Comparison of ENCODE assay signal across 8 mouse cellular contexts in the genomic region with DNA sequence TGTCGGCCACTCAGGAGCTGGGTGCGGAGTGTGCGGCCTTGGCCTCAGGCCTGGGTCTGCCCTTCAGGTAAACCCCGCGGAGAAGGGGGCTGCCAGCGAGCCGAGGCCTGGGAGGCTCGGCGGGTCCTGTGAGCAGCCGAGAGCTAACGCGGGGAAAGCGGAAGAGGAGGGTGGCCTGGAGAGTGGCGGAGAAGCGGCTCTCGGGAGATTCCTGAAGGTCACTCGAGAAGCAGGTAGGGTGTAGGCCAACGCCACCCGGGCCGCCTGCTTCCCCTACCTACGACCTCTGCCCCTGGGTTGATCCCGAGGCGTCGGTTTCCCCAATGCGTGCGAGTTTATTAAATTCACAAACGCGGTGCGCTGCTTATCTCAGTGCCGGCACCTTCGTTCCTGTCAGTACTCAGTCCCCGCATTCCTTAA. TPM values are rescaled to one million over a fixed set of nuclear protein-coding genes. Genes with fewer than 3 reads are reported as not detected.
DNase-seq lines count a peak whose midpoint lies in the region; ATAC-seq and TF ChIP-seq lines count a peak whose summit lies in the region.

No protein-coding gene starts in this region.

- TF ChIP-seq CTCF in midbrain, postnatal 0 days (IDR thresholded peaks at IDR 0.05): no peak

- peak overlapping the region; percentile 70 for H3K4me2 ChIP-seq in kidney, embryonic 14.5 days (replicated peaks; ENCODE audit: low read depth, low read length)
- H3K4me2 ChIP-seq in midbrain, postnatal 0 days (ENCODE audit: low read depth, low read length, poor library complexity, severe bottlenecking): peak overlapping the region; percentile 80

- DNase-seq in kidney, postnatal 4 days: no peak
- DNase-seq in midbrain, postnatal 0 days (ENCODE audit: low spot score): peak; percentile 11
- DNase-seq in spleen, postnatal 14 days (ENCODE audit: low spot score in 2 of 2): no peak
- no peak for DNase-seq in thymus, postnatal 25 days

- no peak; the same call in 1 of the 2 replicates for ATAC-seq in kidney, embryonic 14.5 days (ENCODE audit: low FRiP score, low TSS enrichment)
- ATAC-seq in common myeloid progenitor, adult 5-6 weeks (replicated peaks; ENCODE audit: low read depth, poor library complexity, severe bottlenecking): peak; percentile 66
- peak; percentile 48 for ATAC-seq in inflammation-experienced regulatory T-cells, adult 6 months
- peak; percentile 59 for ATAC-seq in midbrain, postnatal 0 days (ENCODE audit: low FRiP score)
- ATAC-seq in cerebellum, adult (ENCODE audit: insufficient number of reproducible peaks, low FRiP score, low TSS enrichment): no peak

- H3K9ac ChIP-seq in kidney, embryonic 14.5 days (ENCODE audit: low read depth, low read length): peak overlapping the region; percentile 96
- peak overlapping the region; percentile 98 for H3K9ac ChIP-seq in midbrain, postnatal 0 days (replicated peaks; ENCODE audit: low read length, poor library complexity, severe bottlenecking)

- WGBS in kidney, embryonic 14.5 days: 0% methylated on average over 32 of the region's 32 CpGs
- WGBS in midbrain, postnatal 0 days: under 1% methylated on average over 32 of the region's 32 CpGs

- peaks cover 8% of the 10 kb centered on the region; the same call in 1 of the 2 replicates for H3K4me1 ChIP-seq in kidney, embryonic 14.5 days (ENCODE audit: control insufficient read depth, insufficient read depth, low read length)
- H3K4me1 ChIP-seq in midbrain, postnatal 0 days (ENCODE audit: insufficient read depth, low read length): no peaks in the 10 kb centered on the region

- no peaks in the 10 kb centered on the region for H3K9me3 ChIP-seq in kidney, embryonic 14.5 days (ENCODE audit: control insufficient read depth, low read length)
- no peaks in the 10 kb centered on the region for H3K9me3 ChIP-seq in midbrain, postnatal 0 days (ENCODE audit: low read length)

- H3K4me3 ChIP-seq in kidney, embryonic 14.5 days (ENCODE audit: low read length): peak overlapping the region; percentile 96
- peak overlapping the region; percentile 97 for H3K4me3 ChIP-seq in midbrain, postnatal 0 days (ENCODE audit: low read depth, low read length)

- peaks cover 28% of the 10 kb centered on the region for H3K36me3 ChIP-seq in kidney, embryonic 14.5 days (ENCODE audit: control insufficient read depth, insufficient read depth, low read length)
- peaks cover 18% of the 10 kb centered on the region for H3K36me3 ChIP-seq in midbrain, postnatal 0 days (ENCODE audit: insufficient read depth, low read length)

- peak overlapping the region; percentile 90 for H3K27ac ChIP-seq in kidney, embryonic 14.5 days (ENCODE audit: low read depth, low read length)
- H3K27ac ChIP-seq in midbrain, postnatal 0 days (ENCODE audit: low read depth, low read length): peak overlapping the region; percentile 96

- no peaks in the 10 kb centered on the region for H3K27me3 ChIP-seq in kidney, embryonic 14.5 days (ENCODE audit: control insufficient read depth, insufficient read depth, low read length)
- H3K27me3 ChIP-seq in midbrain, postnatal 0 days (ENCODE audit: insufficient read depth, low read length): no peaks in the 10 kb centered on the region

RNA-seq across cellular contexts. Expression of a gene that starts 0.4 kb away (rescaled TPM):
- polyA plus RNA-seq in kidney, embryonic 14.5 days (2014; fragmentation: Nextera tagmentation; extraction: Ambion mirVana): 210 and 232 TPM in 2 replicates
- total RNA-seq in common myeloid progenitor, adult 5-6 weeks (2017): 142 and 147 TPM in 2 replicates
- 100 to 1,000 TPM; 223 to 256 (median 238) TPM for polyA plus RNA-seq in inflammation-experienced regulatory T-cells, adult 6 months (2017; shearing (Covaris generic))
- total RNA-seq in midbrain, postnatal 0 days (2014; rRNA removed): 166 and 169 TPM in 2 replicates
- polyA plus RNA-seq in midbrain, postnatal 0 days (2015; fragmentation: Nextera tagmentation; extraction: Ambion mirVana): 238 and 250 TPM in 2 replicates

RNA-seq across cellular contexts. Expression of a gene that starts 34.8 kb away (rescaled TPM):
- 0.16 and 0.46 TPM in 2 replicates for polyA plus RNA-seq in kidney, embryonic 14.5 days (2014; fragmentation: Nextera tagmentation; extraction: Ambion mirVana)
- total RNA-seq in common myeloid progenitor, adult 5-6 weeks (2017): 0.09 TPM in 1 of 2 replicates, not detected in the other
- under 1 TPM; 0.59 to 0.99 (median 0.79) TPM for polyA plus RNA-seq in inflammation-experienced regulatory T-cells, adult 6 months (2017; shearing (Covaris generic))
- 0.33 TPM in 1 of 2 replicates, not detected in the other for total RNA-seq in midbrain, postnatal 0 days (2014; rRNA removed)
- polyA plus RNA-seq in midbrain, postnatal 0 days (2015; fragmentation: Nextera tagmentation; extraction: Ambion mirVana): 0.36 and 0.63 TPM in 2 replicates

RNA-seq across cellular contexts. Expression of a gene that starts 42.0 kb away (rescaled TPM):
- polyA plus RNA-seq in kidney, embryonic 14.5 days (2014; fragmentation: Nextera tagmentation; extraction: Ambion mirVana): 14.6 and 23.9 TPM in 2 replicates
- total RNA-seq in common myeloid progenitor, adult 5-6 weeks (2017): 16.9 and 20.2 TPM in 2 replicates
- 1 to 10 TPM; 7.2 to 8.3 (median 8.0) TPM for polyA plus RNA-seq in inflammation-experienced regulatory T-cells, adult 6 months (2017; shearing (Covaris generic))
- total RNA-seq in midbrain, postnatal 0 days (2014; rRNA removed): 21.2 and 31.8 TPM in 2 replicates
- 11.5 TPM in 2 replicates for polyA plus RNA-seq in midbrain, postnatal 0 days (2015; fragmentation: Nextera tagmentation; extraction: Ambion mirVana)

Comparison
In these comparisons a context has a peak if more than half of its experiments do, and no peak if none do; other contexts are left out.
1. ATAC-seq: peak in common myeloid progenitor, adult 5-6 weeks (single experiment), inflammation-experienced regulatory T-cells, adult 6 months (single experiment) and midbrain, postnatal 0 days (single experiment); none in kidney, embryonic 14.5 days (single experiment) and cerebellum, adult (single experiment).